Mouse (Mus musculus): ENCODE data around the gene Col28a1. TPM values are rescaled to one million over a fixed set of nuclear protein-coding genes. Genes with fewer than 3 reads are reported as not detected.
"Not testable (repeated sequence)": the region's sequence is repeated elsewhere in the genome, so short reads cannot be mapped to it uniquely, and the experiment has no call there.

Col28a1 gene
- polyA plus RNA-seq, 1 experiment from 2014 or later, result 0.09 TPM

GRCm38 (mm10) chr6:7994736-7995135 lies 197.7 kb downstream of the Col28a1 start:
- Histone ChIP-seq H3K36me3 (ENCODE audit: control insufficient read depth, insufficient read depth, low read length) (no peaks in the 10 kb centered on the region), H3K27me3 (ENCODE audit: control insufficient read depth, insufficient read depth, low read length) (no peaks in the 10 kb centered on the region), H3K4me3 (ENCODE audit: low read length) (no peak overlapping the region), H3K27ac (ENCODE audit: low read depth, low read length) (no peak overlapping the region), H3K9ac (ENCODE audit: low read depth, low read length) (no peak overlapping the region), H3K9me3 (ENCODE audit: control insufficient read depth, low read length) (no peaks in the 10 kb centered on the region), H3K4me2 (replicated peaks; ENCODE audit: low read depth, low read length) (no peak overlapping the region), H3K4me1 (ENCODE audit: control insufficient read depth, insufficient read depth, low read length) (no peaks in the 10 kb centered on the region)
- ATAC-seq (ENCODE audit: low FRiP score, low TSS enrichment), result no peak
- 90% methylated on average over 4 of the region's 4 CpGs for WGBS

GRCm38 (mm10) chr6:7983646-7983979 lies 208.8 kb downstream of the Col28a1 start:
- H3K9me3 ChIP-seq (ENCODE audit: control insufficient read depth, low read length), result no peaks in the 10 kb centered on the region
- H3K4me1 ChIP-seq (ENCODE audit: control insufficient read depth, insufficient read depth, low read length), result no peaks in the 10 kb centered on the region
- H3K27ac ChIP-seq (ENCODE audit: low read depth, low read length), result no peak overlapping the region
- no peaks in the 10 kb centered on the region for H3K36me3 ChIP-seq (ENCODE audit: control insufficient read depth, insufficient read depth, low read length)
- H3K27me3 ChIP-seq (ENCODE audit: control insufficient read depth, insufficient read depth, low read length), result no peaks in the 10 kb centered on the region
- 38% methylated on average over 7 of the region's 7 CpGs for WGBS
- H3K4me2 ChIP-seq (replicated peaks; ENCODE audit: low read depth, low read length), result peak overlapping the region; percentile 30
- H3K9ac ChIP-seq (ENCODE audit: low read depth, low read length), result no peak overlapping the region
- H3K4me3 ChIP-seq (ENCODE audit: low read length), result peak overlapping the region; percentile 19; the same call in 1 of the 2 replicates
- ATAC-seq (ENCODE audit: low FRiP score, low TSS enrichment), result 0 out of 2 replicates have a peak, but pooled peaks have one; percentile 43

GRCm38 (mm10) chr6:7982958-7983645 lies 209.3 kb downstream of the Col28a1 start:
- peak; percentile 46; the same call in 1 of the 2 replicates for ATAC-seq (ENCODE audit: low FRiP score, low TSS enrichment)
- WGBS, result 75% methylated on average over 31 of the region's 32 CpGs
- not testable (repeated sequence) for H3K9me3 ChIP-seq (ENCODE audit: control insufficient read depth, low read length); H3K27me3 ChIP-seq (ENCODE audit: control insufficient read depth, insufficient read depth, low read length); H3K27ac ChIP-seq (ENCODE audit: low read depth, low read length); H3K9ac ChIP-seq (ENCODE audit: low read depth, low read length); H3K36me3 ChIP-seq (ENCODE audit: control insufficient read depth, insufficient read depth, low read length); H3K4me1 ChIP-seq (ENCODE audit: control insufficient read depth, insufficient read depth, low read length)
- peak overlapping the region; percentile 30 for H3K4me2 ChIP-seq (replicated peaks; ENCODE audit: low read depth, low read length)
- peak overlapping the region; percentile 19; the same call in 1 of the 2 replicates for H3K4me3 ChIP-seq (ENCODE audit: low read length)

- no peak for ATAC-seq (ENCODE audit: low FRiP score, low TSS enrichment)
- no peak overlapping the region for H3K27ac ChIP-seq (ENCODE audit: low read depth, low read length)
- H3K4me2 ChIP-seq (replicated peaks; ENCODE audit: low read depth, low read length), result no peak overlapping the region
- peaks cover 2% of the 10 kb centered on the region; the same call in 1 of the 2 replicates for H3K4me1 ChIP-seq (ENCODE audit: control insufficient read depth, insufficient read depth, low read length)
- no peaks in the 10 kb centered on the region for H3K9me3 ChIP-seq (ENCODE audit: control insufficient read depth, low read length)
- no peaks in the 10 kb centered on the region for H3K36me3 ChIP-seq (ENCODE audit: control insufficient read depth, insufficient read depth, low read length)
- 34% methylated on average over 5 of the region's 5 CpGs for WGBS
- H3K9ac ChIP-seq (ENCODE audit: low read depth, low read length), result no peak overlapping the region
- no peak overlapping the region for H3K4me3 ChIP-seq (ENCODE audit: low read length)
- H3K27me3 ChIP-seq (ENCODE audit: control insufficient read depth, insufficient read depth, low read length), result no peaks in the 10 kb centered on the region
Measured at GRCm38 (mm10) chr6:7971020-7971760, 221.2 kb downstream of the Col28a1 start.

GRCm38 (mm10) chr6:7969376-7969775 lies 223.0 kb downstream of the Col28a1 start:
- ATAC-seq (ENCODE audit: low FRiP score, low TSS enrichment), result no peak
- H3K27ac ChIP-seq (ENCODE audit: low read depth, low read length), result no peak overlapping the region
- H3K4me3 ChIP-seq (ENCODE audit: low read length), result no peak overlapping the region
- H3K9me3 ChIP-seq (ENCODE audit: control insufficient read depth, low read length), result no peaks in the 10 kb centered on the region
- H3K4me1 ChIP-seq (ENCODE audit: control insufficient read depth, insufficient read depth, low read length), result peaks cover 11% of the 10 kb centered on the region
- WGBS, result 80% methylated on average over 4 of the region's 4 CpGs
- H3K36me3 ChIP-seq (ENCODE audit: control insufficient read depth, insufficient read depth, low read length), result no peaks in the 10 kb centered on the region
- no peaks in the 10 kb centered on the region for H3K27me3 ChIP-seq (ENCODE audit: control insufficient read depth, insufficient read depth, low read length)
- no peak overlapping the region for H3K9ac ChIP-seq (ENCODE audit: low read depth, low read length)
- no peak overlapping the region for H3K4me2 ChIP-seq (replicated peaks; ENCODE audit: low read depth, low read length)

GRCm38 (mm10) chr6:7965833-7966522 lies 226.4 kb downstream of the Col28a1 start:
- Histone ChIP-seq H3K27ac (ENCODE audit: low read depth, low read length) (no peak overlapping the region), H3K4me2 (replicated peaks; ENCODE audit: low read depth, low read length) (no peak overlapping the region), H3K36me3 (ENCODE audit: control insufficient read depth, insufficient read depth, low read length) (no peaks in the 10 kb centered on the region), H3K4me3 (ENCODE audit: low read length) (no peak overlapping the region), H3K4me1 (ENCODE audit: control insufficient read depth, insufficient read depth, low read length) (peaks cover 11% of the 10 kb centered on the region), H3K27me3 (ENCODE audit: control insufficient read depth, insufficient read depth, low read length) (no peaks in the 10 kb centered on the region), H3K9me3 (ENCODE audit: control insufficient read depth, low read length) (no peaks in the 10 kb centered on the region), H3K9ac (ENCODE audit: low read depth, low read length) (no peak overlapping the region)
- peak; percentile 94 for ATAC-seq (ENCODE audit: low FRiP score, low TSS enrichment)
- 16% methylated on average over 11 of the region's 11 CpGs for WGBS

GRCm38 (mm10) chr6:7962749-7963148 lies 229.7 kb downstream of the Col28a1 start:
- Histone ChIP-seq H3K36me3 (ENCODE audit: control insufficient read depth, insufficient read depth, low read length) (no peaks in the 10 kb centered on the region), H3K4me3 (ENCODE audit: low read length) (no peak overlapping the region), H3K4me1 (ENCODE audit: control insufficient read depth, insufficient read depth, low read length) (peaks cover 11% of the 10 kb centered on the region), H3K4me2 (replicated peaks; ENCODE audit: low read depth, low read length) (no peak overlapping the region), H3K9ac (ENCODE audit: low read depth, low read length) (no peak overlapping the region), H3K27ac (ENCODE audit: low read depth, low read length) (no peak overlapping the region), H3K27me3 (ENCODE audit: control insufficient read depth, insufficient read depth, low read length) (no peaks in the 10 kb centered on the region), H3K9me3 (ENCODE audit: control insufficient read depth, low read length) (no peaks in the 10 kb centered on the region)
- 87% methylated on average over 7 of the region's 7 CpGs for WGBS
- ATAC-seq (ENCODE audit: low FRiP score, low TSS enrichment), result no peak

GRCm38 (mm10) chr6:7952208-7952607 lies 240.2 kb downstream of the Col28a1 start:
- WGBS, result 69% methylated on average over 2 of the region's 2 CpGs
- no peak for ATAC-seq (ENCODE audit: low FRiP score, low TSS enrichment)
- Histone ChIP-seq H3K27ac (ENCODE audit: low read depth, low read length) (no peak overlapping the region), H3K4me3 (ENCODE audit: low read length) (no peak overlapping the region), H3K4me1 (ENCODE audit: control insufficient read depth, insufficient read depth, low read length) (no peaks in the 10 kb centered on the region), H3K36me3 (ENCODE audit: control insufficient read depth, insufficient read depth, low read length) (no peaks in the 10 kb centered on the region), H3K27me3 (ENCODE audit: control insufficient read depth, insufficient read depth, low read length) (no peaks in the 10 kb centered on the region), H3K9ac (ENCODE audit: low read depth, low read length) (no peak overlapping the region), H3K4me2 (replicated peaks; ENCODE audit: low read depth, low read length) (no peak overlapping the region), H3K9me3 (ENCODE audit: control insufficient read depth, low read length) (no peaks in the 10 kb centered on the region)

- no peak overlapping the region for H3K4me2 ChIP-seq (replicated peaks; ENCODE audit: low read depth, low read length)
Measured at GRCm38 (mm10) chr6:7951778-7952177, 240.6 kb downstream of the Col28a1 start.

More at GRCm38 (mm10) chr6:7951778-7952177, 240.6 kb downstream of the Col28a1 start:
- Histone ChIP-seq H3K4me3 (ENCODE audit: low read length) (no peak overlapping the region), H3K27me3 (ENCODE audit: control insufficient read depth, insufficient read depth, low read length) (no peaks in the 10 kb centered on the region), H3K9me3 (ENCODE audit: control insufficient read depth, low read length) (no peaks in the 10 kb centered on the region), H3K4me1 (ENCODE audit: control insufficient read depth, insufficient read depth, low read length) (no peaks in the 10 kb centered on the region), H3K27ac (ENCODE audit: low read depth, low read length) (no peak overlapping the region), H3K36me3 (ENCODE audit: control insufficient read depth, insufficient read depth, low read length) (no peaks in the 10 kb centered on the region), H3K9ac (ENCODE audit: low read depth, low read length) (no peak overlapping the region)
- ATAC-seq (ENCODE audit: low FRiP score, low TSS enrichment), result no peak

Data from kidney, embryonic 14.5 days (tissue).